32 mouse cellular contexts compared by ENCODE assay signal in genomic region chr6:113847092-113847491, GRCm38 (mm10).
"Had no signal": no experiment of that assay in that cellular context is flagged by ENCODE, and none has a peak within 500 bp of the region (broad histone marks: within the 10 kb centered on the region; RNA-seq: fewer than 3 reads in every experiment).

No protein-coding gene starts in this region.

- H3K4me1 ChIP-seq: limb, embryonic 10.5 days; limb, embryonic 12.5 days; limb, embryonic 13.5 days; limb, embryonic 15.5 days; liver, embryonic 12.5 days; liver, embryonic 13.5 days; liver, embryonic 15.5 days; lung, embryonic 15.5 days; megakaryocyte, embryonic 14.5 days; midbrain, embryonic 10.5 days; midbrain, embryonic 12.5 days; midbrain, embryonic 15.5 days; neural tube, embryonic 12.5 days had no signal

- H3K9me3 ChIP-seq: limb, embryonic 10.5 days; limb, embryonic 12.5 days; limb, embryonic 13.5 days; limb, embryonic 15.5 days; liver, embryonic 12.5 days; liver, embryonic 13.5 days; liver, embryonic 15.5 days; lung, embryonic 15.5 days; megakaryocyte, embryonic 14.5 days; midbrain, embryonic 10.5 days; midbrain, embryonic 12.5 days; midbrain, embryonic 13.5 days; midbrain, embryonic 15.5 days; neural tube, embryonic 12.5 days had no signal

- DNase-seq: left cerebral cortex, postnatal 4 days; liver; liver, embryonic 13.5 days; liver, postnatal 0 days; lung, adult 18-20 months; lung, adult 2 months; lung, embryonic 14.5 days; lung, postnatal 10 days; lung, postnatal 14 days; lung, postnatal 36 days; lung, postnatal 4 days; midbrain, embryonic 14.5 days had no signal

- H3K36me3 ChIP-seq: limb, embryonic 10.5 days; limb, embryonic 12.5 days; limb, embryonic 13.5 days; limb, embryonic 15.5 days; liver, embryonic 12.5 days; liver, embryonic 13.5 days; liver, embryonic 15.5 days; lung, embryonic 15.5 days; midbrain, embryonic 10.5 days; midbrain, embryonic 15.5 days had no signal

- H3K27ac ChIP-seq: limb, embryonic 10.5 days; limb, embryonic 12.5 days; limb, embryonic 13.5 days; limb, embryonic 15.5 days; liver, embryonic 12.5 days; liver, embryonic 13.5 days; liver, embryonic 14.5 days; liver, embryonic 15.5 days; lung, embryonic 15.5 days; macrophage; midbrain, embryonic 10.5 days; midbrain, embryonic 12.5 days; midbrain, embryonic 13.5 days; midbrain, embryonic 15.5 days; neural tube, embryonic 12.5 days had no signal

- H3K27me3 ChIP-seq: limb, embryonic 12.5 days; limb, embryonic 13.5 days; limb, embryonic 15.5 days; liver, embryonic 12.5 days; liver, embryonic 13.5 days; liver, embryonic 15.5 days; lung, embryonic 15.5 days; megakaryocyte, embryonic 14.5 days; midbrain, embryonic 12.5 days; midbrain, embryonic 13.5 days; midbrain, embryonic 15.5 days; neural tube, embryonic 12.5 days had no signal

- H3K9ac ChIP-seq: limb, embryonic 12.5 days; limb, embryonic 13.5 days; limb, embryonic 15.5 days; liver, embryonic 12.5 days; liver, embryonic 13.5 days; liver, embryonic 14.5 days; liver, embryonic 15.5 days; liver, postnatal 0 days; lung, embryonic 14.5 days; lung, embryonic 15.5 days; midbrain, embryonic 12.5 days; midbrain, embryonic 13.5 days; midbrain, embryonic 15.5 days; neural tube, embryonic 12.5 days had no signal

- H3K4me2 ChIP-seq: limb, embryonic 12.5 days; limb, embryonic 13.5 days; limb, embryonic 15.5 days; liver, embryonic 11.5 days; liver, embryonic 12.5 days; liver, embryonic 13.5 days; liver, embryonic 15.5 days; lung, embryonic 14.5 days; lung, embryonic 15.5 days; midbrain, embryonic 11.5 days; midbrain, embryonic 12.5 days; midbrain, embryonic 13.5 days; midbrain, embryonic 15.5 days; neural tube, embryonic 12.5 days had no signal

- H3K4me3 ChIP-seq: limb, embryonic 10.5 days; limb, embryonic 12.5 days; limb, embryonic 13.5 days; limb, embryonic 15.5 days; liver, embryonic 12.5 days; liver, embryonic 13.5 days; liver, embryonic 15.5 days; lung, embryonic 15.5 days; megakaryocyte, embryonic 14.5 days; midbrain, embryonic 10.5 days; midbrain, embryonic 12.5 days; midbrain, embryonic 13.5 days; midbrain, embryonic 15.5 days; myocyte; neural tube, embryonic 12.5 days had no signal

- ATAC-seq: liver, embryonic 12.5 days; liver, postnatal 0 days; lung, postnatal 0 days; midbrain, embryonic 13.5 days; midbrain, embryonic 15.5 days; midbrain, embryonic 16.5 days had no signal
